17 mouse cellular contexts compared by ENCODE assay signal in genomic region chr7:127192989-127193388, GRCm38 (mm10). TPM values are rescaled to one million over a fixed set of nuclear protein-coding genes. Genes with fewer than 3 reads are reported as not detected.
DNase-seq lines count a peak whose midpoint lies in the region; ATAC-seq and TF ChIP-seq lines count a peak whose summit lies in the region.
"Had no signal": no experiment of that assay in that cellular context is flagged by ENCODE, and none has a peak within 500 bp of the region (broad histone marks: within the 10 kb centered on the region; RNA-seq: fewer than 3 reads in every experiment).

No protein-coding gene starts in this region.

- H3K4me2 ChIP-seq in kidney, embryonic 14.5 days (replicated peaks; ENCODE audit: low read depth, low read length), result no peak overlapping the region
- H3K4me2 ChIP-seq in forebrain, embryonic 11.5 days (ENCODE audit: low read depth, low read length, severe bottlenecking), result no peak overlapping the region
- H3K4me2 ChIP-seq: forebrain, embryonic 15.5 days; hindbrain, embryonic 12.5 days; lung, embryonic 14.5 days; midbrain, embryonic 12.5 days had no signal

- H3K36me3 ChIP-seq in kidney, embryonic 14.5 days (ENCODE audit: control insufficient read depth, insufficient read depth, low read length), result peaks cover 37% of the 10 kb centered on the region
- peaks cover 74% of the 10 kb centered on the region for H3K36me3 ChIP-seq in E14TG2a.4 (ENCODE audit: insufficient read depth, low read length)
- H3K36me3 ChIP-seq in forebrain, embryonic 11.5 days (ENCODE audit: control insufficient read depth, insufficient read depth, low read length), result peaks cover 21% of the 10 kb centered on the region

- H3K27me3 ChIP-seq in kidney, embryonic 14.5 days (ENCODE audit: control insufficient read depth, insufficient read depth, low read length), result no peaks in the 10 kb centered on the region
- no peaks in the 10 kb centered on the region for H3K27me3 ChIP-seq in E14TG2a.4 (ENCODE audit: insufficient read depth, low read length)
- H3K27me3 ChIP-seq in forebrain, embryonic 11.5 days (ENCODE audit: control insufficient read depth, insufficient read depth, low read length), result no peaks in the 10 kb centered on the region
- H3K27me3 ChIP-seq: forebrain, embryonic 15.5 days; hindbrain, embryonic 12.5 days; midbrain, embryonic 12.5 days had no signal

- 91% methylated on average over 5 of the region's 5 CpGs for WGBS in kidney, embryonic 14.5 days
- WGBS in forebrain, embryonic 11.5 days, result 91% methylated on average over 5 of the region's 5 CpGs

- peaks cover 9% of the 10 kb centered on the region for H3K4me1 ChIP-seq in kidney, embryonic 14.5 days (ENCODE audit: control insufficient read depth, insufficient read depth, low read length)
- H3K4me1 ChIP-seq in E14TG2a.4 (replicated peaks; ENCODE audit: low read depth, low read length), result peaks cover 86% of the 10 kb centered on the region
- H3K4me1 ChIP-seq in forebrain, embryonic 11.5 days (replicated peaks; ENCODE audit: control insufficient read depth, insufficient read depth, low read length), result peaks cover 6% of the 10 kb centered on the region

- H3K9ac ChIP-seq in kidney, embryonic 14.5 days (ENCODE audit: low read depth, low read length), result no peak overlapping the region
- no peak overlapping the region for H3K9ac ChIP-seq in forebrain, embryonic 11.5 days (ENCODE audit: low read length)
- H3K9ac ChIP-seq: forebrain, embryonic 15.5 days; hindbrain, embryonic 12.5 days; liver, embryonic 14.5 days; lung, embryonic 14.5 days; midbrain, embryonic 12.5 days had no signal

- no peak overlapping the region for H3K27ac ChIP-seq in kidney, embryonic 14.5 days (ENCODE audit: low read depth, low read length)
- H3K27ac ChIP-seq in forebrain, embryonic 11.5 days (ENCODE audit: low read depth, low read length), result no peak overlapping the region
- H3K27ac ChIP-seq: forebrain, embryonic 15.5 days; hindbrain, embryonic 12.5 days; liver, embryonic 14.5 days; midbrain, embryonic 12.5 days had no signal

- peak; percentile 65 for DNase-seq in kidney, adult 18-20 months
- peak; percentile 73 to 75 for DNase-seq in kidney, adult 8-10 months
- DNase-seq in kidney, postnatal 36 days, result peak; percentile 77 to 80
- DNase-seq in adrenal gland, postnatal 36 days, result no peak
- DNase-seq in forebrain, embryonic 11.5 days (ENCODE audit: low spot score), result no peak
- DNase-seq: adrenal gland, postnatal 10 days; cerebellum, adult 8-10 months; gastrocnemius, postnatal 25 days; heart, adult 18-20 months; left cerebral cortex, postnatal 4 days; lung, embryonic 14.5 days had no signal

- no peak for ATAC-seq in kidney, embryonic 14.5 days (ENCODE audit: low FRiP score, low TSS enrichment)
- no peak for ATAC-seq in forebrain, embryonic 11.5 days (replicated peaks; ENCODE audit: low FRiP score)
- ATAC-seq: forebrain, embryonic 15.5 days had no signal

- H3K9me3 ChIP-seq in kidney, embryonic 14.5 days (ENCODE audit: control insufficient read depth, low read length), result no peaks in the 10 kb centered on the region
- no peaks in the 10 kb centered on the region for H3K9me3 ChIP-seq in E14TG2a.4 (ENCODE audit: low read length)
- H3K9me3 ChIP-seq in forebrain, embryonic 11.5 days (ENCODE audit: control insufficient read depth, low read length), result no peaks in the 10 kb centered on the region
- H3K9me3 ChIP-seq: forebrain, embryonic 15.5 days; hindbrain, embryonic 12.5 days; midbrain, embryonic 12.5 days had no signal

- TF ChIP-seq CTCF in E14TG2a.4 (conservative IDR thresholded peaks at IDR 0.05; ENCODE audit: low read length), result no peak

- H3K4me3 ChIP-seq in kidney, embryonic 14.5 days (ENCODE audit: low read length), result no peak overlapping the region
- peak overlapping the region; percentile 94 for H3K4me3 ChIP-seq in E14TG2a.4 (replicated peaks; ENCODE audit: low read length)
- H3K4me3 ChIP-seq in forebrain, embryonic 11.5 days (ENCODE audit: low read depth, low read length), result no peak overlapping the region
- H3K4me3 ChIP-seq: forebrain, embryonic 15.5 days; hindbrain, embryonic 12.5 days; midbrain, embryonic 12.5 days had no signal

RNA-seq across cellular contexts. Expression of gene Cd2bp2, which starts 2.9 kb away (rescaled TPM):
- polyA plus RNA-seq in kidney, embryonic 14.5 days (2014; fragmentation: Nextera tagmentation; extraction: Ambion mirVana), result 41.0 and 57.6 TPM in 2 replicates
- total RNA-seq in adrenal gland, postnatal 36 days (2021), result 10 to 100 TPM; 59.3 to 61.0 TPM
- polyA plus RNA-seq in forebrain, embryonic 11.5 days (2014; fragmentation: Nextera tagmentation; extraction: Ambion mirVana), result 96.5 and 104 TPM in 2 replicates

RNA-seq across cellular contexts. Expression of gene Tbc1d10b, which starts 15.3 kb away (rescaled TPM):
- 13.5 and 19.7 TPM in 2 replicates for polyA plus RNA-seq in kidney, embryonic 14.5 days (2014; fragmentation: Nextera tagmentation; extraction: Ambion mirVana)
- 10 to 100 TPM; 40.7 to 48.4 TPM for total RNA-seq in adrenal gland, postnatal 36 days (2021)
- polyA plus RNA-seq in forebrain, embryonic 11.5 days (2014; fragmentation: Nextera tagmentation; extraction: Ambion mirVana), result 31.7 and 36.5 TPM in 2 replicates

RNA-seq across cellular contexts. Expression of gene Mylpf, which starts 15.7 kb away (rescaled TPM):
- polyA plus RNA-seq in kidney, embryonic 14.5 days (2014; fragmentation: Nextera tagmentation; extraction: Ambion mirVana), result 10.3 and 11.2 TPM in 2 replicates
- total RNA-seq in adrenal gland, postnatal 36 days (2021), result 1 to 10 TPM; 1.9 to 2.7 TPM
- 11.2 and 11.3 TPM in 2 replicates for polyA plus RNA-seq in forebrain, embryonic 11.5 days (2014; fragmentation: Nextera tagmentation; extraction: Ambion mirVana)

RNA-seq across cellular contexts. Expression of gene Zfp553, which starts 39.9 kb away (rescaled TPM):
- 23.0 and 26.2 TPM in 2 replicates for polyA plus RNA-seq in kidney, embryonic 14.5 days (2014; fragmentation: Nextera tagmentation; extraction: Ambion mirVana)
- 10 to 100 TPM; 10.1 to 11.9 TPM for total RNA-seq in adrenal gland, postnatal 36 days (2021)
- 41.8 and 43.3 TPM in 2 replicates for polyA plus RNA-seq in forebrain, embryonic 11.5 days (2014; fragmentation: Nextera tagmentation; extraction: Ambion mirVana)

RNA-seq across cellular contexts. Expression of gene Sept1, which starts 39.9 kb away (rescaled TPM):
- 18.5 and 21.6 TPM in 2 replicates for polyA plus RNA-seq in kidney, embryonic 14.5 days (2014; fragmentation: Nextera tagmentation; extraction: Ambion mirVana)
- 1 to 10 TPM; 5.6 to 7.9 TPM for total RNA-seq in adrenal gland, postnatal 36 days (2021)
- 32.8 and 36.6 TPM in 2 replicates for polyA plus RNA-seq in forebrain, embryonic 11.5 days (2014; fragmentation: Nextera tagmentation; extraction: Ambion mirVana)

Comparison
In these comparisons a context has a peak if more than half of its experiments do, and no peak if none do; other contexts are left out.
1. DNase-seq: peak in kidney, adult 18-20 months (single experiment), kidney, adult 8-10 months (2 of 2) and kidney, postnatal 36 days (2 of 2); none in adrenal gland, postnatal 36 days (0 of 2) and forebrain, embryonic 11.5 days (single experiment).